Mouse (Mus musculus): ENCODE measurements around the gene Muc1. TPM values are rescaled to one million over a fixed set of nuclear protein-coding genes. Genes with fewer than 3 reads are reported as not detected.

Muc1 gene
- total and polyA plus RNA-seq, 3 experiments: 0.09 to 0.60 (median 0.38) TPM

DNA sequence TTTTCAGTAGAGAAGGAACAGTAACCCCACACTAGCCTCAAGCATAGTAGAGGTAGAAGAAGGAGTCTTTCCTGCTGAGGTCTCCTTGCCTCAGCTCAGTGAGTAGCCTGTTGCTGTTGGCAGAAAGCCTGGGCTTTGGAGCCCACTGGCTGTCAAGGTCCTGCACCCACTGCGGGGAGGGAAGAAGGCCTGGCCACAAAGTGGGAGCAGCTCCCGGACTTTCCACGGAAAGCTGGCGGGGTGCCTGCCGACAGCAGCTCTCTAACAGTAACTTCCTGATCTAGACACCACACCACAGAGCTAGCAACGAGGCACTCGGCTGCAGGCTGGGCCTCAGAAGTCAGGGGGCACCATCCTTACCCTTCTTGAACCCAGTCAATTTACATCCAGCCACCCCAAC is 18.1 kb upstream of the Muc1 start:
- Histone ChIP-seq H3K79me2 (replicated peaks; ENCODE audit: control insufficient read depth, extremely low read depth, insufficient read depth, poor library complexity, severe bottlenecking) (peaks cover 14% of the 10 kb centered on the region), H3K27ac (ENCODE audit: insufficient read depth, low read depth) (no peak overlapping the region), H3K4me2 (ENCODE audit: insufficient read depth, low read depth, poor library complexity, severe bottlenecking) (no peak overlapping the region), H3K27me3 (replicated peaks) (no peaks in the 10 kb centered on the region), H3K36me3 (replicated peaks in 1 of 2; ENCODE audit: control insufficient read depth in 1 of 2, insufficient read depth in 1 of 2, low read length in 1 of 2) (peaks cover 55 to 70% of the 10 kb centered on the region in 2 experiments), H3K9me3 (replicated peaks; ENCODE audit: low read length) (no peaks in the 10 kb centered on the region), H3K4me1 (ENCODE audit: control insufficient read depth in 1 of 2, insufficient read depth in 2 of 2) (peaks cover 5 to 39% of the 10 kb centered on the region in 2 experiments; a peak in 3 of 4 replicates), H3K9ac (ENCODE audit: insufficient read depth, low read depth) (no peak overlapping the region), H3K4me3 (replicated peaks in 1 of 3; ENCODE audit: low read depth in 2 of 3, low read length in 2 of 3, poor library complexity in 1 of 3) (no peak overlapping the region)
- DNase-seq (ENCODE audit: extremely low read depth): no peak
- in situ Hi-C loops (cut with MboI; ENCODE audit: low pct_ligation_motif_present, low pct_unique_long_range_greater_than_20kb, low sequenced_read_pairs) (no loop called here), dilution Hi-C loops (cut with MboI; ENCODE audit: extremely low pct_ligation_motif_present, extremely low pct_unique_long_range_greater_than_20kb, low sequenced_read_pairs) (no loop called here)
- TF ChIP-seq RCOR1 (conservative IDR thresholded peaks at IDR 0.05; ENCODE audit: low read depth, low read length) (no peak), MYC (IDR thresholded peaks at IDR 0.05; ENCODE audit: low read depth, low read length) (no peak), JUND (conservative IDR thresholded peaks at IDR 0.05; ENCODE audit: low read depth, low read length) (no peak), JUN (IDR thresholded peaks at IDR 0.05; ENCODE audit: insufficient read depth, low read depth, low read length) (no peak), KAT2A (IDR thresholded peaks at IDR 0.05; ENCODE audit: insufficient replicate concordance, low read length) (no peak), CTCF (conservative IDR thresholded peaks at IDR 0.05 in 1 of 2, IDR thresholded peaks at IDR 0.05 in 1 of 2; ENCODE audit: low read depth in 2 of 2, low read length in 2 of 2) (no peak), ZNF384 (IDR thresholded peaks at IDR 0.05; ENCODE audit: low read depth, low read length) (no peak), E2F4 (IDR thresholded peaks at IDR 0.05; ENCODE audit: insufficient replicate concordance, low read depth, low read length) (no peak), POLR2AphosphoS2 (IDR thresholded peaks at IDR 0.05; ENCODE audit: low read depth, low read length) (no peak), CHD2 (IDR thresholded peaks at IDR 0.05; ENCODE audit: low read length) (no peak)

DNA sequence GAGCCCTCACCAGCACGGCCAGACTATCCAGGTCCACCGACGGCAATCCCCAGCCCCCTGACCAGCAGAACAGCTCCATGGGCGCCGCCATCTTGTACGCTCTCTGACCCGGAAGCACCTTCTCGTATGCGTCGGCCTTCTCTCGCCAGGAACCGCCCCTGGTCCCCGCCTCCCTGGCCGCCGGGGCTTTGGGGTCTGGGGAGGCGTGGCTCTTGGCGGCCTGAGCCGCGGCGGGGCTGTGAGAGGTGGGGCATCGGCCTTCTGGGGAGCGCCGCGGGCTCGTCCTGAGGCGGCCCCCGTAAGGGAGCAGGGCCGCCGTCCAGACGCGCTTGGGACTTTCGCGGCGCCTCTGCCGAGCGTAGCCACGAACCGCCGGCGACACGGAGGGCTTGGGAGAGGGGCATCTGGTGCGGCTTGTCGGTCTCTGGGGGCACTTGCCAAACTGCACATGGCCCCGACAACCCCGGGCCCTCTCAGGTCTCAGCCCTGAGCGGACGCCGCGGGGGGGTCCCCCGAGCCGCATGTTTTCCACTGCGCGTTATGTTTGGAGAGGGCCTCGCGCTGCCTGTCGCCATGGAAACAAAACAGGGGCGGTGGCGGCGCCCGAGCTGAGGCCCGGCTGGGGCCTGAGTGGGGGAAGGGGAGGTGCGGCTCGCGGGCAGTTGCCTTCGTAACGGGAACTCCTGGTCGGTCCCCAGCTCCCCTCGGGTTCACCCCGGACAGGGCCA is 14.9 kb upstream of the Muc1 start:
- peaks cover 23 to 39% of the 10 kb centered on the region in 2 experiments for H3K36me3 ChIP-seq (replicated peaks in 1 of 2; ENCODE audit: control insufficient read depth in 1 of 2, insufficient read depth in 1 of 2, low read length in 1 of 2)
- peak; percentile 92 for DNase-seq (ENCODE audit: extremely low read depth)
- H3K4me1 ChIP-seq (ENCODE audit: control insufficient read depth in 1 of 2, insufficient read depth in 2 of 2): peaks cover 5 to 33% of the 10 kb centered on the region in 2 experiments; a peak in 3 of 4 replicates
- dilution Hi-C loops (cut with MboI; ENCODE audit: extremely low pct_ligation_motif_present, extremely low pct_unique_long_range_greater_than_20kb, low sequenced_read_pairs) (no loop called here), in situ Hi-C loops (cut with MboI; ENCODE audit: low pct_ligation_motif_present, low pct_unique_long_range_greater_than_20kb, low sequenced_read_pairs) (no loop called here)
- H3K9ac ChIP-seq (ENCODE audit: insufficient read depth, low read depth): peak overlapping the region; percentile 90
- H3K27ac ChIP-seq (ENCODE audit: insufficient read depth, low read depth): peak overlapping the region; percentile 90
- peak overlapping the region; percentile 94 for H3K4me2 ChIP-seq (ENCODE audit: insufficient read depth, low read depth, poor library complexity, severe bottlenecking)
- peak overlapping the region; percentile 84 to 96 (median 95) for H3K4me3 ChIP-seq (replicated peaks in 1 of 3; ENCODE audit: low read depth in 2 of 3, low read length in 2 of 3, poor library complexity in 1 of 3)
- H3K9me3 ChIP-seq (replicated peaks; ENCODE audit: low read length): no peaks in the 10 kb centered on the region
- peaks cover 14% of the 10 kb centered on the region for H3K79me2 ChIP-seq (replicated peaks; ENCODE audit: control insufficient read depth, extremely low read depth, insufficient read depth, poor library complexity, severe bottlenecking)
- no peaks in the 10 kb centered on the region for H3K27me3 ChIP-seq (replicated peaks)
- TF ChIP-seq ZMIZ1 (IDR thresholded peaks at IDR 0.05; ENCODE audit: low read depth, low read length) (peak; percentile 50; the same call in 1 of the 2 replicates), E2F4 (IDR thresholded peaks at IDR 0.05; ENCODE audit: insufficient replicate concordance, low read depth, low read length) (no peak), ETS1 (conservative IDR thresholded peaks at IDR 0.05; ENCODE audit: low read depth, low read length) (peak; percentile 48), EP300 (IDR thresholded peaks at IDR 0.05; ENCODE audit: low read length) (no peak; the same call in 1 of the 2 replicates), POLR2AphosphoS2 (IDR thresholded peaks at IDR 0.05; ENCODE audit: low read depth, low read length) (no peak), CHD1 (IDR thresholded peaks at IDR 0.05; ENCODE audit: low read depth, low read length) (no peak), NELFE (IDR thresholded peaks at IDR 0.05; ENCODE audit: low read depth, low read length) (no peak; the same call in none of the 2 replicates), MYC (IDR thresholded peaks at IDR 0.05; ENCODE audit: low read depth, low read length) (peak; percentile 63; the same call in 1 of the 2 replicates), TBP (conservative IDR thresholded peaks at IDR 0.05; ENCODE audit: low read depth, low read length) (0 out of 2 replicates have a peak, but pooled peaks have one; percentile 12), RCOR1 (conservative IDR thresholded peaks at IDR 0.05; ENCODE audit: low read depth, low read length) (no peak), UBTF (IDR thresholded peaks at IDR 0.05; ENCODE audit: low read depth, low read length) (no peak), HCFC1 (IDR thresholded peaks at IDR 0.05; ENCODE audit: low read depth, low read length) (peak; percentile 88), JUND (conservative IDR thresholded peaks at IDR 0.05; ENCODE audit: low read depth, low read length) (no peak), IRF4 (IDR thresholded peaks at IDR 0.05; ENCODE audit: low read depth, low read length) (no peak), POLR2A (IDR thresholded peaks at IDR 0.05; ENCODE audit: low read depth, low read length) (peak; percentile 82), USF1 (IDR thresholded peaks at IDR 0.05; ENCODE audit: low read depth, low read length) (peak; percentile 19; the same call in 1 of the 2 replicates), MAZ (IDR thresholded peaks at IDR 0.05; ENCODE audit: low read depth, low read length) (peak; percentile 37; the same call in 1 of the 2 replicates), JUN (IDR thresholded peaks at IDR 0.05; ENCODE audit: insufficient read depth, low read depth, low read length) (no peak), KAT2A (IDR thresholded peaks at IDR 0.05; ENCODE audit: insufficient replicate concordance, low read length) (peak; percentile 81; the same call in 1 of the 2 replicates), SIN3A (IDR thresholded peaks at IDR 0.05; ENCODE audit: low read length) (peak; percentile 97), ELF1 (IDR thresholded peaks at IDR 0.05; ENCODE audit: low read depth, low read length) (peak; percentile 88), SMC3 (IDR thresholded peaks at IDR 0.05; ENCODE audit: low read depth, low read length) (no peak), GABPA (IDR thresholded peaks at IDR 0.05; ENCODE audit: insufficient replicate concordance, low read depth, low read length) (no peak), MAX (IDR thresholded peaks at IDR 0.05; ENCODE audit: low read length) (peak; percentile 77; the same call in 1 of the 2 replicates), MXI1 (IDR thresholded peaks at IDR 0.05; ENCODE audit: low read depth, low read length) (peak; percentile 97), CHD2 (IDR thresholded peaks at IDR 0.05; ENCODE audit: low read length) (peak; percentile 86), ZC3H11A (IDR thresholded peaks at IDR 0.05; ENCODE audit: low read depth, low read length) (no peak), CTCF (conservative IDR thresholded peaks at IDR 0.05 in 1 of 2, IDR thresholded peaks at IDR 0.05 in 1 of 2; ENCODE audit: low read depth in 2 of 2, low read length in 2 of 2) (no peak)
